Mouse (Mus musculus) embryonic facial prominence, embryonic 15.5 days (tissue): ENCODE results near the gene Vma21. TPM values are rescaled to one million over a fixed set of nuclear protein-coding genes. Genes with fewer than 3 reads are reported as not detected.
A peak's percentile ranks its signal among the peaks of the same experiment; 100 is the strongest.

Experiments
- ATAC-seq: fragments of 200-750 bp; cut with Nextera tagmentation; 2 replicates; pipeline ENCODE4 v1.8.0; 2017; ENCODE audit warnings: low read depth, moderate TSS enrichment; ENCODE audit not compliant: insufficient number of reproducible peaks, low FRiP score, low TSS enrichment
- H3K27ac ChIP-seq: fragments of 300-500 bp; sonication (generic); replicated peaks from 2 replicates; pipeline ENCODE4 v1.5.1; 2015; ENCODE audit warnings: mild to moderate bottlenecking, inconsistent platforms
- H3K27me3 ChIP-seq: fragments of 300-500 bp; sonication (generic); 2 replicates; pipeline ENCODE4 v1.6.1; 2015; ENCODE audit warnings: inconsistent platforms
- H3K36me3 ChIP-seq: fragments of 300-500 bp; sonication (generic); 2 replicates; pipeline ENCODE4 v1.6.1; 2015; ENCODE audit warnings: mild to moderate bottlenecking, inconsistent platforms
- H3K4me1 ChIP-seq: fragments of 300-500 bp; sonication (generic); 2 replicates; pipeline ENCODE4 v1.6.1; 2015; ENCODE audit warnings: inconsistent platforms
- H3K4me2 ChIP-seq: fragments of 300-500 bp; sonication (generic); replicated peaks from 2 replicates; pipeline ENCODE4 v1.6.1; 2015; ENCODE audit warnings: mild to moderate bottlenecking, inconsistent platforms
- H3K4me3 ChIP-seq: fragments of 300-500 bp; sonication (generic); replicated peaks from 2 replicates; pipeline ENCODE4 v1.5.1; 2015; ENCODE audit warnings: mild to moderate bottlenecking, inconsistent platforms
- H3K9ac ChIP-seq: fragments of 300-500 bp; sonication (generic); 2 replicates; pipeline ENCODE4 v1.6.1; 2015; ENCODE audit warnings: inconsistent platforms
- H3K9me3 ChIP-seq: fragments of 300-500 bp; sonication (generic); replicated peaks from 2 replicates; pipeline ENCODE4 v1.6.1; 2016; ENCODE audit warnings: inconsistent platforms
- WGBS: fragments of 180-500 bp; shearing (Covaris S2); methylation state at CpG from one replicate; pipeline ENCODE4 v1.1.7; 2015; 5-methylcytosine and 5-hydroxymethylcytosine counted together
- polyA plus RNA-seq: library from polyadenylated mRNA; unstranded; fragments of >200 nt; fragmentation: Nextera tagmentation; extraction: Ambion mirVana; gene quantifications from 2 replicates; pipeline ENCODE4 v1.2.1, GENCODE M21; 2015

The Vma21 gene
- 52.7 and 55.5 TPM in 2 replicates for polyA plus RNA-seq

- no peaks in the 10 kb centered on the region for H3K4me1 ChIP-seq
- H3K27me3 ChIP-seq, result no peaks in the 10 kb centered on the region
- H3K4me3 ChIP-seq, result peak within 1 kb of the TSS; percentile 64
- H3K27ac ChIP-seq, result peak within 1 kb of the TSS; percentile 75
- WGBS, result 35% methylated on average over 12 of the region's 12 CpGs
- no peaks in the 10 kb centered on the region for H3K9me3 ChIP-seq
- ATAC-seq, result 0 out of 2 replicates have a peak, but pooled peaks have one; percentile 24
- peak within 1 kb of the TSS; percentile 55 for H3K9ac ChIP-seq
- H3K36me3 ChIP-seq, result no peaks in the 10 kb centered on the region
- H3K4me2 ChIP-seq, result peak within 1 kb of the TSS; percentile 46
Observed at GRCm38 (mm10) chrX:71815631-71816345, at the start of gene Vma21. Gene Vma21 (plus strand): TSS chrX:71815924.

GRCm38 (mm10) chrX:71767909-71768308 is 47.8 kb upstream of the Vma21 start:
- no peak for ATAC-seq

DNA sequence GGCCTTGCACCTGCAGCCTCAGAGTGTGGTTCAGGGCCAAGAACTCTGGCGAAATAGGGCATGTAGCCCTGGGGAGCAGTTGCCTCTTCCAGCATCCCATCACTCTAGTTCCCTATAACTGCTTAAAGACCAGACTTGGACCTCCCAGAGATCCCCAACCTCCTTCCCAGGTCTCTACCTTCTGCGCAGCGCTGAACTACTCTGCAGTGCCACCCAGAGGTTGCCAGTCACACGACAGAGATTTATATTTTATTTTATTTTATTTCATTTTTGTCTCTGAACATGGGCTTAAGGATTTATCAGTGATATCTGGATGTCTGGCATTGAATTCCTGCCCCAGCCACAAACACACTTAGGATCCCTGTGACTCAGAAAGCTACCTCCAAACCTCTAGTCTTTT is 24.6 kb upstream of the Vma21 start:
- H3K9ac ChIP-seq, result no peak overlapping the region
- no peaks in the 10 kb centered on the region for H3K4me1 ChIP-seq
- WGBS, result 11% methylated on average over 4 of the region's 4 CpGs
- no peaks in the 10 kb centered on the region for H3K36me3 ChIP-seq
- no peak overlapping the region for H3K4me3 ChIP-seq
- no peak for ATAC-seq
- no peak overlapping the region for H3K4me2 ChIP-seq
- no peak overlapping the region for H3K27ac ChIP-seq
- peaks cover 5% of the 10 kb centered on the region; the same call in 1 of the 2 replicates for H3K27me3 ChIP-seq
- no peaks in the 10 kb centered on the region for H3K9me3 ChIP-seq

More at GRCm38 (mm10) chrX:71767909-71768308, 47.8 kb upstream of the Vma21 start:
- H3K9ac ChIP-seq, result no peak overlapping the region
- no peak overlapping the region for H3K4me3 ChIP-seq
- H3K36me3 ChIP-seq, result no peaks in the 10 kb centered on the region
- no peak overlapping the region for H3K4me2 ChIP-seq
- no peaks in the 10 kb centered on the region for H3K4me1 ChIP-seq
- no peak overlapping the region for H3K27ac ChIP-seq
- no peaks in the 10 kb centered on the region for H3K27me3 ChIP-seq
- 61% methylated on average over 1 of the region's 1 CpGs for WGBS
- H3K9me3 ChIP-seq, result no peaks in the 10 kb centered on the region

GRCm38 (mm10) chrX:71797766-71798165 is 18.0 kb upstream of the Vma21 start:
- Histone ChIP-seq H3K4me3 (no peak overlapping the region), H3K9me3 (no peaks in the 10 kb centered on the region), H3K9ac (no peak overlapping the region), H3K4me1 (no peaks in the 10 kb centered on the region), H3K27me3 (0 out of 2 replicates have a peak, but pooled peaks cover 5% of the 10 kb centered on the region), H3K36me3 (no peaks in the 10 kb centered on the region), H3K4me2 (no peak overlapping the region), H3K27ac (no peak overlapping the region)
- ATAC-seq, result no peak
- WGBS, result 52% methylated on average over 7 of the region's 7 CpGs

- Histone ChIP-seq H3K9me3 (no peaks in the 10 kb centered on the region), H3K4me2 (no peak overlapping the region), H3K27me3 (0 out of 2 replicates have a peak, but pooled peaks cover 5% of the 10 kb centered on the region), H3K36me3 (no peaks in the 10 kb centered on the region), H3K27ac (no peak overlapping the region), H3K4me3 (no peak overlapping the region), H3K4me1 (no peaks in the 10 kb centered on the region), H3K9ac (no peak overlapping the region)
- 60% methylated on average over 5 of the region's 5 CpGs for WGBS
- ATAC-seq, result no peak
Observed at GRCm38 (mm10) chrX:71798883-71799282, 16.8 kb upstream of the Vma21 start.

DNA sequence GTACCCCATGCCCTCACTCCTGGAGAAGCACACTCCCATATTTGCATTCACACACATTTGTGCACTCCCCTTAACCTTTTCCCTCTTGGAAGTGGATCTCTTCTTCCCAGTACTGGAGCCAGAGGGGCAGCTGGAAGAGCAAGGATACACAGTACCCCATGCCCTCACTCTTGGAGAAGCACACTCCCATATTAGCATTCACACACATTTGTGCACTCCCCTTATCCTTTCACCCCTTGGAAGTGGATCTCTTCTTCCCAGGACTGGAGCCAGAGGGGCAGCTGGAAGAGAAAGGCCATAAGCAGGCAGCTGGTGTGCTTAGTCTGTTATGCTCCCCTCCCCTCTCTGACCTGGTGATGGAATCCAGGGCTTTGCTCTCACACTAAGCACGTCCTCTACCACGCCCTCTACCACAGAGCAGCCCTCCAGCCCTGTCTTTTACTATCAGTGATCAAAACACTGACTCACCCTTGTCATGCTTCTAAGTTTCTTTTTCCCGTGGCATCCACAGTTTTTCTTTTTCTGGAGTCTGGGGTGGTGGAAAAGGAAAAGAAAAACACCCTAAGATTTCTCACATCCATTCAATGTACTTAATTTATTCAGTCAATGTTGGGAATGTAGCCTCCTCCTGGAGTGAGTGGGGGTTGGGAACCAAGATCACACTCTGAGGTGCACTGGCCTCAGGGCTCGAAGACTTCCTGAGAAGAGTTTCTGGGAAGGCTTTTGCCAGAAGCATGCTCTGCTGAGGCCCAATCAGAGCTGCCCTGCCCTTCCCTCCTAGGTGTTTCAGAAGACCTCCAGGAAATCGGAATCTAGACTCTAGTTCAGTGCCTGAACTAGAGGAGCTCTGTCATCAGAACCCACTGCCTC is 3.5 kb upstream of the Vma21 start:
- H3K4me2 ChIP-seq, result no peak overlapping the region
- H3K27ac ChIP-seq, result no peak overlapping the region
- ATAC-seq, result peak; percentile 60; the same call in 1 of the 2 replicates
- WGBS, result 40% methylated on average over 5 of the region's 5 CpGs
- H3K4me3 ChIP-seq, result no peak overlapping the region
- no peak overlapping the region for H3K9ac ChIP-seq
- H3K9me3 ChIP-seq, result no peaks in the 10 kb centered on the region
- H3K4me1 ChIP-seq, result no peaks in the 10 kb centered on the region
- no peaks in the 10 kb centered on the region for H3K36me3 ChIP-seq
- H3K27me3 ChIP-seq, result no peaks in the 10 kb centered on the region

DNA sequence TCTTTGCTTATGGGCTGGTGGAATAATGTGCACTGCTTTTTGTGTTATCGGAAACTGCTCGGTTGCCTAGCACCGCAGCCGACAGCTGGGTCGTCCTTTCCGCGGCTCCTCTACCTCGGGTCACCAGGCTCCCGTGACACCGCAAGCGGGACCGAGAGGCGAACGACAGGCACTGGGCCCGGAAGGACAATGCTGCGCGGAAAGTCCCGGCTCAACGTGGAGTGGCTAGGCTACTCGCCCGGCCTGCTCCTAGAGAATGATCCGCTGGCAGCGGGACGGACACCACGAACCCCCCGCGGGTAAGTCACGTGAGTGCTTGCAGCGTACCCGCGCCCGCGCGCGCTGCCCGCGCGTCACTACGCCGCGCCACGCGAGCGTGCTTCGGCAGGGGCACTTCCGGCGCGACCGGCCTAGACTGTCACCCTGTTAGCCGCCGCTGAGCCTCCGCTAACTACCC is 705 bp downstream of the Vma21 start:
- WGBS, result 14% methylated on average over 37 of the region's 52 CpGs
- Histone ChIP-seq H3K27ac (peak overlapping the region; percentile 75), H3K4me1 (no peaks in the 10 kb centered on the region), H3K9ac (peak overlapping the region; percentile 55), H3K27me3 (no peaks in the 10 kb centered on the region), H3K4me3 (peak overlapping the region; percentile 64), H3K9me3 (no peaks in the 10 kb centered on the region), H3K36me3 (no peaks in the 10 kb centered on the region), H3K4me2 (peak overlapping the region; percentile 46)
- peak; percentile 93 for ATAC-seq

- Histone ChIP-seq H3K36me3 (no peaks in the 10 kb centered on the region), H3K27ac (peak overlapping the region; percentile 75; the same call in 1 of the 2 replicates), H3K27me3 (no peaks in the 10 kb centered on the region), H3K4me2 (peak overlapping the region; percentile 46), H3K4me3 (peak overlapping the region; percentile 64), H3K4me1 (no peaks in the 10 kb centered on the region), H3K9me3 (no peaks in the 10 kb centered on the region), H3K9ac (peak overlapping the region; percentile 55)
- ATAC-seq, result no peak
- WGBS, result 12% methylated on average over 14 of the region's 14 CpGs
Observed at GRCm38 (mm10) chrX:71816931-71817361, 1.2 kb downstream of the Vma21 start.

- no peak overlapping the region for H3K27ac ChIP-seq
- H3K4me1 ChIP-seq, result no peaks in the 10 kb centered on the region
- no peak overlapping the region for H3K4me2 ChIP-seq
- WGBS, result 71% methylated on average over 4 of the region's 4 CpGs
- no peak overlapping the region for H3K4me3 ChIP-seq
- no peak for ATAC-seq
- no peaks in the 10 kb centered on the region for H3K9me3 ChIP-seq
- H3K36me3 ChIP-seq, result no peaks in the 10 kb centered on the region
- H3K9ac ChIP-seq, result no peak overlapping the region
- no peaks in the 10 kb centered on the region for H3K27me3 ChIP-seq
Observed at GRCm38 (mm10) chrX:71838911-71839310, 23.2 kb downstream of the Vma21 start.

DNA sequence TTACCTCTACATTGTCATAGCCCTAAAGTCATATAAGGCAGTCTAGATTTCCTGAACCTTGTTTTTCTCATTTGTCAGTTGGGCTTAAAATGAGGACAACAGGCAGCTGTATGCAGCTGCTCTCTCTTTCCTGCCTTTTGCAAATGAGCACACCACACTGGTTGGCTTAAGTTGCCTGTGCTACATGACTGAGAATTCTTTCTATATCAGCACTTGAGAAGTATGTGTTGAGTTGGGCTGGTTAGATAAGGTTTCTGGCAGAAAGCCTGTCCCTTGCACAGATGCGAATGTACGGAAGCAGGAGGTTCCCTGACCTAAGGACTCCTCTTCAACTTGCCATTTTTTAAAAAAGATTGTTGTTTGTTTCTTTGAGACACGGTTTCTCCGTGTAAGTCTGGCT is 31.0 kb downstream of the Vma21 start:
- WGBS, result 75% methylated on average over 4 of the region's 4 CpGs
- H3K9ac ChIP-seq, result no peak overlapping the region
- H3K4me1 ChIP-seq, result no peaks in the 10 kb centered on the region
- no peak for ATAC-seq
- H3K36me3 ChIP-seq, result no peaks in the 10 kb centered on the region
- H3K4me3 ChIP-seq, result no peak overlapping the region
- H3K27me3 ChIP-seq, result no peaks in the 10 kb centered on the region
- no peak overlapping the region for H3K4me2 ChIP-seq
- no peak overlapping the region for H3K27ac ChIP-seq
- no peaks in the 10 kb centered on the region for H3K9me3 ChIP-seq

DNA sequence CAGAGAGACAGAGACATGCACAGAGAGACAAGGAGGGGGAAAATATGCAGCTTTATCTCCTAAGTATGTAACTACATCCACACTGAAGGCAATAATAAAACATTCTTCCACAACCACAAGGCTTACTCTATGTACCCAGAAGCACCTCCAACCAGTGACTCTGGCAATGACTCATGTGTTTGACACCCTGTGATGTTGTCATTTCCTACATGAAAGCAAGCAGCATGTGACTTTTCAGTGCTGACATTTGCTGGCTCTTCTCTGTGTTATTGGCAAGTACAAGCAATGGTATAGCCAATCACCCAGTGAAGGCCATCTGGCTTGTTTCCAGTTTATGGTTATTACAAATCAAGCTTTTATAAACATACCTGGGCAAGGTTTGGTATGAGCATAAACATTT is 38.1 kb downstream of the Vma21 start:
- Histone ChIP-seq H3K27me3 (no peaks in the 10 kb centered on the region), H3K27ac (no peak overlapping the region), H3K9ac (no peak overlapping the region), H3K36me3 (no peaks in the 10 kb centered on the region), H3K9me3 (no peaks in the 10 kb centered on the region), H3K4me3 (no peak overlapping the region), H3K4me2 (no peak overlapping the region), H3K4me1 (no peaks in the 10 kb centered on the region)
- no peak for ATAC-seq
